Mouse (Mus musculus) ovary, postnatal 14 days (tissue): ENCODE measurements around the gene Nat14.
"Not testable (repeated sequence)": the region's sequence is repeated elsewhere in the genome, so short reads cannot be mapped to it uniquely, and the experiment has no call there.

ENCODE experiments used
- DNase-seq: peaks from one replicate; pipeline ENCODE4 v3.0.0; 2022; ENCODE audit warnings: low spot score

Gene Nat14

DNA sequence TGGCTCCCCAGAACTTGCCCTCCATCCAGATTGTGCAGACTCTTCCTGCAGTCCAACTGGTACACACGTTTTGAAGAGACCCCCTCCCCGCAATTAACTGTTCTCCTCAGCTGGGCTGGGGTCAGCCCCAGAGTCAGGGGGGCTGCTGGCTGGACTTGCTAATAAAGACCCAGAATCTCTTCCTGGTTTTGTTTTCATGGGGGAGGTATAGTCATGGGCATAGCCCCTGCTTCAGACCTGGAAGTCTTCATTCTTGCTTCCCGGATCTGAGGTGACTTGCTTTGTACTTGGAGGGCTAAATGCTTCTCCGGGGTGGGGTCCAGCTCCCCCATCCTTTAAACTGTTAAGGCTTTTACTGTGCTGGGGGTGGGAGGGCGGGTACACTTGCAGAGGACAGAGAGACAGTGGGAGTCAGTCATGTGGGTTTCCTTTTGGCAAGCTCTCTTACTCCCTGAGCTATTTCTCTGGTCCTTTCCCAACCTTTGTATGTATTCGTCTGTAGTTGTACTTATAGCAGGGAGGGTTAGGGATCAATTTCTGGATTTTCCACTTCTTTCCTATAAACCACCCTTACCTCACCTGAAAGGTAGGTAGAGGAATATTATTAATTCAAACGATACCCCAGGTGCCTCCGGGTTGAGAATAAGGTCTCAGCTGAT lies at the start of gene Nat14:
TSS of gene Nat14 (plus strand) at position 205 of the 659 bp plus-strand sequence.
- no peak for DNase-seq

DNA sequence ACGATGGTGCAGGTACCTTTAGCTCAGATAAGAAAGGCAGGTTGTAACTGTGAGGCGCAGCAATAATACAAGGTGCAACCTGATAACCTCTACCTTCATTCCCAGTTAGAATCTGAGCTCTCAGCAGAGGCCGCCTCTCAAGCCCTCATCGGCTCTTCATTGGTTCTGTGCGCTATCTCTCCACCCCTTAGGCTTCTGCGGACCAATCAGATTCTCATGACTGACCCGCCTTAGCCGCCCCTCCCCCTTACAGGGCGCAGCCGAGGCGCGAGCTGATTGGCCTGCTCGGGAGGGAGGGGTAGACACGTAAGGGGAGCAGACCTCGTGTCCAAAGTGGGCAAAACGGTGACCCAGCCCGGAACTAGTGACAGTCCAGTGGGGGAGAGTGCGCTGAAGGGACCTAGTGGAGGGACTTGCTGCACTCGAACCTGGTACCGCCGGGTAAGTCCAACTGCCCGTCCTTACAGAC lies 45.0 kb upstream of the Nat14 start, which contains the start of gene Isoc2a:
TSS of gene Isoc2a (plus strand) at position 401 of the 469 bp plus-strand sequence.
- peak; percentile 72 for DNase-seq

GRCm38 (mm10) chr7:4877226-4877625 lies 44.6 kb upstream of the Nat14 start:
- DNase-seq, result no peak

DNA sequence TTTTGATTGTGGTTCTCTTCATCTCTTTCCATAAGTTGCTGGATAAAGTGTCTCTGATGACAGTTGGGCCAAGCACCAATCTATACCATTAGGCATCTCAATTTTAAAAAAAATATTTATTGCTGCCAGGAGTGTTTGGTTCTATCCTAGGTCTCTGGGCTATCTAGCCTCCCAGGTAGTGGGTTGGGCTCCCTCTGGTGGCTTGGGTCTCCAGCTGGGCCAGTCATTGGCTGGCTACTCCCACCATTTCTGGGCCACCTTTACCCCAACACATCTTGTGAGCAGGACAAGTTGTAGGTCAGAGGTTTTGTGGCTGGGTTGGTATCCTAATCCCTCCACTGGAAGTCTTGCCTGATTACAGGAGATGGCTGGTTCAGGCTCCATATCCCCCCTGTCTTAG lies 43.6 kb upstream of the Nat14 start:
- DNase-seq, result no peak

DNA sequence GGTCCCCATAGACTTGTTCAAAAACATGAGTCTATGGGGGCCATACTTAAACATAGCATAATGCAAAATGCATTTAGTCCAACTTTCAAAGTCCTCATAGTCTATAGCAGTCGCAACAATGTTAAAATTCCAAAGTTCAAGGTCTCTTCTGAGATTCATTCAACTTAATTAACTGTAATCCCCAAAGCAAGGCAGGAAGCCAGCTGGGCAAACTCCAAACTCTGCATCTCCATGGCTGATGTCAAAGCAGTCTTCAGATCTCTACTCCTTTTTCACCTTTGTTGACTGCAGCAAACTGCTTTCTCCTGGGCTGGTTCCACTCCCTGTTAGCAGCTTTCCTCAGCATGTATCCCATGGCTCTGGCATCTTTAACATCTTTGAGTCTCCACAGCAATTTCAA lies 42.8 kb upstream of the Nat14 start:
- DNase-seq, result not testable (repeated sequence)

GRCm38 (mm10) chr7:4886680-4887079 lies 35.1 kb upstream of the Nat14 start:
- no peak for DNase-seq

- no peak for DNase-seq
Observed at GRCm38 (mm10) chr7:4895186-4895585, 26.6 kb upstream of the Nat14 start.

DNA sequence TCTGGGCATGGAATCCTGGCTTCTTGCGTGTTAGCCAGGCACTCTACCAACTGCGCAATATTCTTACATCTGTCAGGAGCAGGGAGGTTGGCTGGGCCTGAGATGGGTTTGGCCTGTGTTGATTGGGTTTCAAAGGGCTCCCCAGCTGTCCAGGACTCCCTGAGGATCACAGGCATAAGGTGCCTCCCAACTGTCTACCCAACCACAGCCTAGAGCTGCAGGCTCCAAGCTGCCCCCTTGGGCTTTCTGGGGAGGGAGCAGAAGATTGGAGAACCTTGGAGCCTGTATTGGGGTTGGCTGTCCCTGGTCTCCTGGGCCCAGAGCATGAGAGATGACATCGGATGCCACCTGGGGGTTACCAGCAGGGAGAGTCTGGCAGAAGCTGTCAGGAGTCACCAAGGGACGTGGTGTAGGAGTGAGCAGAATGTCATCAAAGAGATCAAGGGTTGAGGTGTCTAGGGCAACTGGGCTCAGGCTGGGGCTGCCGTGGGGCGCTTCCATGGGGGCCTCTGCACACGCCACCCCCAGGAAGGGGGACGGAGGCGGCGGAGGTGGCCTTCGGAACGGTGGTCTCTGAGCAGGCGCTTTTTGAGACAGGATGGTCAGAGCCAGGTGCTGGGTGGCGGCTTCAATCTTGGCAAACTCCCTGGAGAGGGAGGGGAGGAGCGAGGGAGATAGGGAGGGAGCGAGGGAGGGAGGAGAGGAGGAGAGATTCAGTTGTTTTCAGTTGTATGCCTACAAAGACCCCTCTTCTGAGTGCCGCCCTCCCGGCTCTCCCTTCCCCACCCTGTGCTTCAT lies 22.8 kb upstream of the Nat14 start:
- no peak for DNase-seq

DNA sequence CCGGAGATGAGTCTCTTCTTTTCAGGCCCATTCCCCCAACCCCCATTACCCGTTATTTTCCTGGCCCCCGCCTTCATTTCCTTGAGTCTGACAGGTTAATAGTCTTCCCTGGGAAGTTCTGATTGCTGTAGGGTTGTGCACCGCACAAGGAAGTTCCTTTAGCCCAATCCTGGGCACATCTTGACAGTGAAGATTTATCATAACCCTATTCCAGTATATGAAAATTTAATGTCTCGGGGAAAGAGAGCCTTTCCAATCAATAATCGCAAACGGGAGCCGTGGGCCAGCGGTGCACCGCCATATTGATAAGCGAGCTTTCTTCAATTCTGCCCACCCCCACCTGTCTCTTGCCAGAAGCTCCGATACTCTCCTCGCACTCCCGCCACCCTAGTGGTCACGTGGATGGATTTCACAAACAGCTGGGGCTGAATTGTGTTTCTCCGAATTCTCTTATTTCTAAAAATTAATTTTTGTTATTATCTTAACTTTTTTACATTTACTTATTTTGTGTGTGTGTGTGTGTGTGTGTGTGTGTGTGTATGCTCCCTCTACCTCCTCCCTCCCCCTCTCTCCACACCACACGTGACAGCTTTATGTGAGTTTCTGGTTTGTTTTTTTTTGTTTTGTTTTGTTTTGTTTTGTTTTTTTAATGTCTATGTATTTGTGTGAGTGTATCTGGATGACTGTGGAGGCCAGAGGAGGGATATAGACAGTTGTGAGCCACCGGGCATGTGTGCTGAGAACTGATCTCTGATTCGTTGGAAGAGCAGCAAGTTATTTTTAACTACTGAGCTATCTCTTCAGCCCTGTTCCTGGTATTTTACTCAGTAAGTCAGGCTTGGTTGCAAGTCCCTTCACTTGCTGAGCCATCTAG lies 21.9 kb upstream of the Nat14 start:
- DNase-seq, result no peak

GRCm38 (mm10) chr7:4900523-4900851 lies 21.3 kb upstream of the Nat14 start:
- no peak for DNase-seq

GRCm38 (mm10) chr7:4901171-4901570 lies 20.7 kb upstream of the Nat14 start:
- DNase-seq, result no peak

DNA sequence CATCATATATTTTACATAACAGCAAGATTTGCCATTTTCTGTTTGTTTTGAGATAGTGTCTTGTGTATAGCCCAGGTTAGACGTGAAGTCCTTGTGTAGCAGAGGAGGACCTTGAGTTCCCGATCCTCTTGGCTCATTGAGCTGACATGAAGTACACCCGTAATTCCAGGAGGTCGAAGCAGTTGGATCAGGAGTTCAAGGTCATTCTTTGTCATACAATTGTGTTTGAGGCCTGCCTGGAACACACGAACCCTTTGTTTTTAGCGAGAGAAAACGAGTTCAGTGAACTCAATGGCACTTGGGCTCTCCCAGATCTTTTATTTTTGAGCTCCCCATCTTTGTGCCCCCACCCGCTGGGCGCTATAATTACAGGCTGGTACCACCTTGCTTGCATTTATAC lies 19.4 kb upstream of the Nat14 start:
- no peak for DNase-seq

GRCm38 (mm10) chr7:4906466-4906950 lies 15.3 kb upstream of the Nat14 start, which contains the start of gene Gm36210:
TSS of gene Gm36210 (minus strand) at chr7:4906516.
- DNase-seq, result no peak

DNA sequence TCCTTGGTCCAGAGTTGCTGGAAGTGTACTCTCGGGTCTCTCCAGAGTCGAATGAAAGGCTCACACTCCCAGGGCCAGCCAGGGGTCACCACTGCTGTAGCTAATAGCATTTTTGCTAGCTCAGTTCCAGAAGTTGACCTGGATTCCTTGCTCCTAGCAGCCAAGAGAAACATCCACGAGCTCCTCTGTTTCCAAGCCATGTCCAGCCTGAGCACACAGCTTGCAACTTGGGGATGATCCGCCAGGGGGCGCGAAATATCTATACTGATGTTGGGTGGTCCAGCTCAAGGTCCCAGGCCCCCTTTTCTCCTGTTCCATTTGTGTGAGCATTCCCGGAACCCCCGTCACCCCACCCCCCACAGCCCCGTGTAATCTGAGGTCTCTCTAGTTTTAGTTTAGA lies 10.3 kb upstream of the Nat14 start:
- DNase-seq, result peak; percentile 58

- no peak for DNase-seq
Observed at GRCm38 (mm10) chr7:4912248-4912647, 9.6 kb upstream of the Nat14 start.

GRCm38 (mm10) chr7:4915007-4915665 lies 6.7 kb upstream of the Nat14 start, which contains the start of gene Zfp628:
TSS of gene Zfp628 (plus strand) at chr7:4915217.
- DNase-seq, result peak; percentile 95

DNA sequence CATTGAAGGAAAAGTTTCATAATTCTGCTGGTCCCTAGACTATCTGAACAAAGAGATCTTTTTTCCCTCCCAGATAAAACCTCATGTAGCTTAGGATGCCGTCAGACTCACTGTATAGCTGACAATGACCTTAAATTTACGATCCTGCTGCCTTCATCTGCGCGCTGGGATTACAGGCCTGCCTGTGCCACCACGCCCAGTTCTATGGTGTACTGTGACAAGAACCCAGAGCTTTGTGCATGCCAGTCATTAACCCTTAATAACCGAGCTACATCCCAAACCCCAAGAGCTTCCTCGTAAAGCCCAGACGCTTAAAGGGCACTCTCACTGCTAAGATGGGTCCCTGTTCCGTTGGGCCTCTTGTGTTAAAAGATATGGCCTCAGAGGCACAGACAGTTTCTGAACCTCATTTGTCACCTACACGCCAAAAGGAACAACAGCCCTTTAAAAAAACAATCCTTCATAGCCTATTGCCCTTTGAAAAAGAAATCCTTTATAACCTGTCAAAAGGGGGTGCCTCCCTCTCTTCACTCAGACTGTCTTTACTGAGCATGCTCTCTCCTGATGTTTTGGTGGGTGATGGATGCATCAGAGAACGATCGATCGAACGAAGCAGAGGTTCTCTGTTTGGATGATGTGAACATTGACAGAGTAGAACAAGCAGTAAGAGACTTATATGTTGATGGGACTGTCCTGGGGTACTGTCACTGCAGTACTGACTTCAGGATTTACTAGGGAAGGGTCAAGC lies 6.0 kb upstream of the Nat14 start:
- DNase-seq, result no peak

- DNase-seq, result no peak
Observed at GRCm38 (mm10) chr7:4917494-4917893, 4.3 kb upstream of the Nat14 start.

GRCm38 (mm10) chr7:4918681-4919080 lies 3.1 kb upstream of the Nat14 start:
- DNase-seq, result no peak

GRCm38 (mm10) chr7:4919096-4919495 lies 2.7 kb upstream of the Nat14 start:
- DNase-seq, result no peak

DNA sequence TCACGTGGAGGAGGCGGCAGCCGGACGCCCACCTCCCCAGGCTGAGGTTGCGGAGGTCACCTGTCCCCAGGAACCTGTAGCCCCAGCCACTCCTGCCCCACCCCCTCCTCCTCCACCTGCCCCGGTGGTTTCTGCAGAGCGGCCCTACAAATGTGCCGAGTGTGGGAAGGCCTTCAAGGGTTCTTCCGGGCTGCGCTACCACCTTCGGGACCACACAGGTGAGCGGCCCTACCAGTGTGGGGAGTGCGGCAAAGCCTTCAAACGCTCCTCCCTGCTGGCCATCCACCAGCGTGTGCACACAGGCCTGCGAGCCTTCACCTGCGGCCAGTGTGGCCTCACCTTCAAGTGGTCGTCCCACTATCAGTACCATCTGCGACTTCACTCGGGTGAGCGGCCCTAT lies 1.9 kb upstream of the Nat14 start:
- no peak for DNase-seq
